Mouse (Mus musculus) spleen, adult 2 months (tissue): ENCODE data around the gene Zbtb8b. TPM values are rescaled to one million over a fixed set of nuclear protein-coding genes. Genes with fewer than 3 reads are reported as not detected.
"Not testable (repeated sequence)": the region's sequence is repeated elsewhere in the genome, so short reads cannot be mapped to it uniquely, and the experiment has no call there.

Experiments
- DNase-seq, 2 experiments: peaks; one replicate each; pipeline versions ENCODE4 v3.0.0 to v3.0.0-alpha.2; 2012 to 2021; ENCODE audit warnings: low spot score in 2 of 2, low read depth in 1 of 2
- H3K27ac ChIP-seq: fragments of 200-500 bp; 2 replicates; pipeline ENCODE4 v1.5.1; 2012; ENCODE audit warnings: low read length, inconsistent platforms; ENCODE audit not compliant: insufficient read depth
- H3K27me3 ChIP-seq: fragments of 200-500 bp; 2 replicates; pipeline ENCODE4 v1.6.1; 2012; ENCODE audit warnings: mild to moderate bottlenecking, moderate library complexity, low read length, inconsistent platforms; ENCODE audit not compliant: control insufficient read depth, insufficient read depth
- H3K36me3 ChIP-seq: fragments of 200-500 bp; 2 replicates; pipeline ENCODE4 v1.6.1; 2012; ENCODE audit warnings: mild to moderate bottlenecking, low read length, inconsistent platforms; ENCODE audit not compliant: control insufficient read depth, insufficient read depth
- H3K4me1 ChIP-seq: fragments of 200-500 bp; 2 replicates; pipeline ENCODE4 v1.6.1; 2011; ENCODE audit warnings: inconsistent platforms; ENCODE audit not compliant: control insufficient read depth, insufficient read depth, insufficient read length
- H3K4me3 ChIP-seq: fragments of 200-500 bp; 2 replicates; pipeline ENCODE4 v1.5.1; 2011; ENCODE audit warnings: mild to moderate bottlenecking, inconsistent platforms; ENCODE audit not compliant: insufficient read depth, insufficient read length; ENCODE audit errors: extremely low read depth
- CTCF ChIP-seq: fragments of 200-500 bp; IDR thresholded peaks from 2 replicates; pipeline ENCODE4 v1.5.1; 2011; ENCODE audit warnings: mild to moderate bottlenecking, inconsistent platforms; ENCODE audit not compliant: insufficient read depth, insufficient read length, insufficient replicate concordance; ENCODE audit errors: extremely low read depth
- POLR2A ChIP-seq: fragments of 200-500 bp; IDR thresholded peaks from 2 replicates; pipeline ENCODE4 v1.6.1; 2011; ENCODE audit warnings: low read depth, low read length, inconsistent platforms
- WGBS: fragments of 180-500 bp; shearing (Covaris S2); methylation state at CpG from one replicate; pipeline ENCODE4 v1.1.7; 2018; 5-methylcytosine and 5-hydroxymethylcytosine counted together
- polyA plus RNA-seq: library from polyadenylated mRNA; depleted of rRNA; stranded (reverse); fragments of >200 nt; gene quantifications from 2 replicates; pipeline ENCODE4 v1.2.3, GENCODE M21; 2012

The Zbtb8b gene
- polyA plus RNA-seq, 1 experiment: not detected

GRCm38 (mm10) chr4:129416478-129416877 lies 24.2 kb downstream of the Zbtb8b start:
- TF ChIP-seq POLR2A: no peak
- 77% methylated on average over 5 of the region's 5 CpGs for WGBS
- no peak for DNase-seq

GRCm38 (mm10) chr4:129415892-129416291 lies 24.8 kb downstream of the Zbtb8b start:
- Histone ChIP-seq H3K4me3 (no peak overlapping the region), H3K27ac (no peak overlapping the region), H3K4me1 (no peaks in the 10 kb centered on the region), H3K36me3 (no peaks in the 10 kb centered on the region), H3K27me3 (no peaks in the 10 kb centered on the region)
- no peak for TF ChIP-seq POLR2A
- no peak for TF ChIP-seq CTCF
- DNase-seq: no peak
- 92% methylated on average over 5 of the region's 5 CpGs for WGBS

More at GRCm38 (mm10) chr4:129416478-129416877, 24.2 kb downstream of the Zbtb8b start:
- H3K27me3 ChIP-seq: no peaks in the 10 kb centered on the region
- H3K27ac ChIP-seq: no peak overlapping the region
- H3K36me3 ChIP-seq: no peaks in the 10 kb centered on the region
- H3K4me3 ChIP-seq: no peak overlapping the region
- no peaks in the 10 kb centered on the region for H3K4me1 ChIP-seq

- no peak for TF ChIP-seq CTCF
- DNase-seq: no peak
- Histone ChIP-seq H3K27ac (no peak overlapping the region), H3K4me3 (no peak overlapping the region), H3K36me3 (no peaks in the 10 kb centered on the region), H3K4me1 (no peaks in the 10 kb centered on the region), H3K27me3 (no peaks in the 10 kb centered on the region)
These were observed 29.7 kb downstream of the Zbtb8b start for GRCm38 (mm10) chr4:129410991-129411390.

GRCm38 (mm10) chr4:129410532-129410931 lies 30.1 kb downstream of the Zbtb8b start:
- H3K4me3 ChIP-seq, H3K27ac ChIP-seq, H3K27me3 ChIP-seq, H3K36me3 ChIP-seq, H3K4me1 ChIP-seq, DNase-seq: not testable (repeated sequence)
- 86% methylated on average over 3 of the region's 3 CpGs for WGBS

GRCm38 (mm10) chr4:129406447-129406846 lies 34.2 kb downstream of the Zbtb8b start:
- H3K27me3 ChIP-seq: no peaks in the 10 kb centered on the region
- no peak overlapping the region for H3K27ac ChIP-seq
- WGBS: 5% methylated on average over 25 of the region's 25 CpGs
- no peaks in the 10 kb centered on the region for H3K4me1 ChIP-seq
- H3K4me3 ChIP-seq: peak overlapping the region; percentile 54
- DNase-seq: peak; percentile 10 to 21
- TF ChIP-seq POLR2A: no peak
- peak; percentile 29; the same call in 1 of the 2 replicates for TF ChIP-seq CTCF
- H3K36me3 ChIP-seq: no peaks in the 10 kb centered on the region

GRCm38 (mm10) chr4:129399813-129400212 lies 40.8 kb downstream of the Zbtb8b start:
- 89% methylated on average over 4 of the region's 4 CpGs for WGBS
- DNase-seq: no peak
- no peaks in the 10 kb centered on the region for H3K36me3 ChIP-seq
- TF ChIP-seq CTCF (no peak), POLR2A (no peak)
- H3K4me1 ChIP-seq: no peaks in the 10 kb centered on the region
- H3K27ac ChIP-seq: no peak overlapping the region
- H3K27me3 ChIP-seq: no peaks in the 10 kb centered on the region
- no peak overlapping the region for H3K4me3 ChIP-seq

GRCm38 (mm10) chr4:129396960-129397359 lies 43.7 kb downstream of the Zbtb8b start:
- H3K27me3 ChIP-seq: no peaks in the 10 kb centered on the region
- H3K4me3 ChIP-seq: no peak overlapping the region
- no peaks in the 10 kb centered on the region for H3K4me1 ChIP-seq
- DNase-seq: no peak
- TF ChIP-seq POLR2A (no peak), CTCF (no peak)
- 89% methylated on average over 3 of the region's 3 CpGs for WGBS
- no peak overlapping the region for H3K27ac ChIP-seq
- no peaks in the 10 kb centered on the region for H3K36me3 ChIP-seq
